Mouse (Mus musculus) lung, postnatal 14 days (tissue): ENCODE measurements around the gene Gm3373.
"Not testable (repeated sequence)": the region's sequence is repeated elsewhere in the genome, so short reads cannot be mapped to it uniquely, and the experiment has no call there.

Experiments used
- DNase-seq: peaks from one replicate; pipeline ENCODE4 v3.0.0; 2021

Gene Gm3373

GRCm38 (mm10) chr14:5741477-5741876 is at the start of gene Gm3373:
Gene Gm3373 (minus strand): TSS chr14:5741577.
- DNase-seq = not testable (repeated sequence)

DNA sequence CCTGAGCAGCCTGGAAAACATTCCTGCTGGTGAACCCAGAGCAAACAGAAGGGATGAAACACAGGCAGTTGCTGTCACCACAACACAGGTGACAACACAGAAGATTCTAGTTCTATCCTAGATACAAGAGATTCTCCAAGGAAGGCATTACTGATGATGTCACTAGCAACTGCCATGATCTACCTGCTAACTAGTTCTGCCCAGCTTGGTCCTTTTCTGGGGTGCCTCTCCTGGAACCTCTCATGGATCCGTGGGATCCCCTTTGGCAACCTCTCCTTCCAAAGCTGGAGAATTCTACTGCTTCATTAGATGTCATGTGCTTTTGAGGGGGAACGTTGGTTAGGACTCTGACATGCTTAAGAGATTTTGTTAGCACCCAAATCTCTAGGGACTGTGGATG is 54.0 kb downstream of the Gm3373 start, which contains the start of gene Gm9603:
Gm9603 (minus strand) TSS at position 101 of the 400 bp plus-strand sequence.
- not testable (repeated sequence) for DNase-seq
